Mouse (Mus musculus) erythroblast, embryonic 14.5 days (primary cell): ENCODE results near the gene Klhl25.

Experiments
- GATA1 ChIP-seq: IDR thresholded peaks from 2 replicates; pipeline ENCODE4 v1.6.1; 2012; ENCODE audit warnings: low read length, inconsistent platforms, mixed read lengths
- TAL1 ChIP-seq: IDR thresholded peaks from 3 replicates; pipeline ENCODE4 v1.6.1; 2012; ENCODE audit warnings: low read length, inconsistent platforms, mixed read lengths

DNA sequence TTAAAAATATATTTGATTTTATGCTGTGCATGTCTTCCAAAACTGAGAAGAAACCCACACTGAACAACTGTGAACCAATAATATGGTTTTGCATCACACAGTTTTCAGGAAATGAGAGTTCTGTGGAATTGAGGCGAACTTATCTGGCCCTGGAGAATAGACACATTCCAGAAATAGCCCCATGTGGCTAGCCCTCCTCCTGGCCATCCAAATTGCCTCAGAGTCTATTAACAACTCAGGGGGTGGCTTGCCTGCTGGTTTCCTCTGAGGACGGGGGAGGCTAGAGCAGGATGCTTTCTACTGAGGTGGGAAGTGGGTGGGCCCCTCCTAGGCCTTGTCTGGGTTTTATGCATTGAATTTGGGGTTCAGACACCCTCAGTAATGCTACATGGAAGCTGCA is 57.0 kb downstream of the Klhl25 start:
- TF ChIP-seq TAL1 (no peak), GATA1 (no peak)
